1 mouse cellular context compared by ENCODE assay signal in the genomic region with DNA sequence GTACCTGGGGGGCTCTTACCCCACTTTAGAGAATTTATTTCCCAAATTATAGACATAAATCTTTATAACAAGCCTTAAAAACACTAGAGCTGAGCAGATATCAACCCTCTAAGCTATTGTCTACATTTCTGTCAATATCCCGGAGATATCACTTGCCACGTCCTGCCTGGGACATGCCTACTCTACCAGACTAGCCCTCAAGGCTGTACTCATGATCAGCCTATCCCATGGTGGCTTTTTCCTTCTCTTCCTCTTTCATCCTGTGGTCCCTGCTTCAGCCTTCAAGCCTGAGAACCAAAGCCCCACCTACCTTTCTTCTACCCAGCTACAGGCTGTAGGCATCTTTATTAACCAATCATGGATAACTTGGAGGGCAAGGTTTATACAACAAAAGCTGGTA.
TF ChIP-seq lines count a peak whose summit lies in the region.

No protein-coding gene starts in this region.

TF ChIP-seq in MEL, 35 proteins besides CTCF, POLR2A, EP300 and RAD21:
- TF ChIP-seq ELF1 (IDR thresholded peaks at IDR 0.05; ENCODE audit: low read depth, low read length) (no peak), POLR2AphosphoS5 (IDR thresholded peaks at IDR 0.05; ENCODE audit: borderline replicate concordance, low read depth, low read length) (no peak), MAX (IDR thresholded peaks at IDR 0.05; ENCODE audit: low read length) (0 out of 2 replicates have a peak, but pooled peaks have one; percentile 21), CHD1 (IDR thresholded peaks at IDR 0.05; ENCODE audit: low read depth, low read length) (no peak), SMC3 (IDR thresholded peaks at IDR 0.05; ENCODE audit: low read depth, low read length) (no peak), UBTF (IDR thresholded peaks at IDR 0.05; ENCODE audit: borderline replicate concordance, insufficient read depth, low read depth, low read length) (no peak), MYC (IDR thresholded peaks at IDR 0.05; ENCODE audit: low read depth, low read length) (no peak), HCFC1 (IDR thresholded peaks at IDR 0.05; ENCODE audit: low read depth, low read length) (no peak), GATA1 (IDR thresholded peaks at IDR 0.05; ENCODE audit: low read depth, low read length) (no peak), ETS1 (IDR thresholded peaks at IDR 0.05; ENCODE audit: low read depth, low read length) (no peak), TCF12 (IDR thresholded peaks at IDR 0.05; ENCODE audit: low read depth, low read length) (no peak), BHLHE40 (IDR thresholded peaks at IDR 0.05; ENCODE audit: borderline replicate concordance, low read depth, low read length) (no peak), SIN3A (IDR thresholded peaks at IDR 0.05; ENCODE audit: low read length) (peak; percentile 54; the same call in 1 of the 2 replicates), MXI1 (IDR thresholded peaks at IDR 0.05; ENCODE audit: low read depth, low read length) (0 out of 2 replicates have a peak, but pooled peaks have one; percentile 12), MEF2A (IDR thresholded peaks at IDR 0.05; ENCODE audit: extremely low read depth, insufficient replicate concordance, low read depth, low read length, poor library complexity, severe bottlenecking) (no peak), RCOR1 (IDR thresholded peaks at IDR 0.05; ENCODE audit: low read depth, low read length) (peak; percentile 34; the same call in 1 of the 2 replicates), ZMIZ1 (IDR thresholded peaks at IDR 0.05; ENCODE audit: low read depth, low read length) (no peak), TAL1 (IDR thresholded peaks at IDR 0.05; ENCODE audit: low read length) (no peak), ZKSCAN1 (IDR thresholded peaks at IDR 0.05; ENCODE audit: low read depth, low read length) (no peak), MAFK (IDR thresholded peaks at IDR 0.05; ENCODE audit: borderline replicate concordance, low read depth, low read length) (no peak), NRF1 (IDR thresholded peaks at IDR 0.05; ENCODE audit: insufficient read depth, low read depth, low read length, poor library complexity, severe bottlenecking) (no peak), E2F4 (IDR thresholded peaks at IDR 0.05; ENCODE audit: borderline replicate concordance, low read depth, low read length) (no peak), JUND (IDR thresholded peaks at IDR 0.05; ENCODE audit: low read depth, low read length) (no peak), CHD2 (IDR thresholded peaks at IDR 0.05; ENCODE audit: low read length) (no peak), TBP (IDR thresholded peaks at IDR 0.05; ENCODE audit: low read depth, low read length) (no peak), ZNF384 (IDR thresholded peaks at IDR 0.05; ENCODE audit: low read depth, low read length) (no peak)
